Mouse (Mus musculus): ENCODE measurements around the gene Gm16181.

Gm16181 gene

DNA sequence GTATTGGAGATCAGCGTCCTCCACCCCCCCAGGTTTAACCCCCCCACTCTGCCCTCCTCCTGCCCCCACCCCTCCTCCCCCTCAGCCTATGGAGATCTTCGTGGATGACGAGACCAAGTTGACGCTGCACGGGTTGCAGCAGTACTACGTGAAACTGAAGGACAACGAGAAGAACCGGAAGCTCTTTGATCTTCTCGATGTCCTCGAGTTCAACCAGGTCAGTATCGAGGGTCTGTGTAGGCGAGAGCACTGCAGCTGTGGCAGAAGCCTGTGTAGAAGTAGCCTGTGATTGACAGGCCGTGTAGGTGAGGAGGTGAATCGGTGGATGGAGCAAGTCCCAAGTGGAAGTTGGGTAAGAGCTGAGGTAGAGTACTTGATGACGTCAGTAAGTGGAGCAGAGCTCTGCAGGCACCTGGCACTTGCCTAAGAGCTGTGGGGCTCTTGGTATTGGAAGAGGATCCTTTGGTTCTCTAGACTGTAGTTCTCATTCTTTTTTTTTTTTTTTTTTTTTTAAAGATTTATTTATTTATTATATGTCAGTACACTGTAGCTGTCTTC is 30.6 kb downstream of the Gm16181 start:
- no peak for DNase-seq

DNA sequence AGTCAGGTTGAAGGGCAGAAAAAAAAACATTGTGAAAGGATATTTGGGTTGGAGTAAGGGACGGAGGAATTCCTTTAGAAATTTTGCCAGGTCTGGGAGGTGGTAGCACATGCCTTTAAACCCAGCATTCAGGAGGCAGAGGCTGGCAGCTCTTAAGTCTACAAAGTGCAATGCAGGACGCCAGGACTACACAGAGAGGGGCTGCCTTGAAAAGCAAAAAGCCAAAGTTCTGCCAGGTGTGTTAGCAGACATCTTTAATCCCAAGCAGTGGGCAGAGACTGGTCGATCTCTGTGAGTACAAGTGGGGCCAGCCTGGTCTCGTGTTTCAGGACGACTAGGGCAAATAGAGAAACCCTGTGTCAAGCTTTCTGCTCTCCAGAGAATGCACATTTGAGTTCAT is 31.3 kb downstream of the Gm16181 start:
- no peak for DNase-seq

- no peak for DNase-seq
These were observed 32.1 kb downstream of the Gm16181 start for GRCm38 (mm10) chr17:35252619-35253292.

DNA sequence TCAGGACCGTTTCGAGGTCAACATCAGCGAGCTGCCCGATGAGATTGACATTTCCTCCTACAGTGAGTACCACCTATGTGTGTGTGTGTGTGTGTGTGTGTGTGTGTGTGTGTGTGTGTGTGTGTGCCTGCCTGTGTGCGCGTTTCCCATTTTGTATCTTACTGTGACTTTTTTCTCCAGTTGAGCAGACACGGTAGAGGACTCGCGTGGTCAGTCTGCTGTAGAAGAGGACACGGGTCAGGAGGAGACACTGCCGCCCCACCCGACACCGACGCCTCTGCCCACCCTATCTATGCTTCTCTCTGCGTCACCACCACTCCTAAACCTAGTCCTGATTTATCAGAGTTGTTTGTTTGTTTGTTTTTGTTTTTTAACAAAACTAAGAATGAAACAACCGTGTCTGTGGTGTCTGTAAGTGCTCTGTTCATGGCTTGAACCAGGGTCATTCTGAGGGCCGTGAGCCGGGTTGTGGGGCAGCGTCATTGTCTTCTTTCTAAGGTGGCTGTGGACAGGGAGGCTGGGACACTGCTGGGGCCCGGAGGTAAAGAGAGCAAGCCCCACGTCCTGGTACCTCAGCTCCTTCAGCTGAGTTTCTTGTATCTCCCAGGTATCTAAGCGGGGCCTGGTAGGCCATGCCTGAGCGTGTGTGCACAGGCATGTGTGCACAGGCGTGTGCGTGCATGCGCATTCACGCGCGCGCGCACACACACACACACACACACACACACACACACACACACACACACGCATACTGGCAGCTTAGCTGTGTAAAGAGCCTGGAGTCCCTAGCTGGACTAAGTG is 32.9 kb downstream of the Gm16181 start:
- no peak for DNase-seq

- peak; percentile 88 for DNase-seq
These were observed 33.8 kb downstream of the Gm16181 start for GRCm38 (mm10) chr17:35254241-35255098.

- no peak for DNase-seq
These were observed 34.7 kb downstream of the Gm16181 start for GRCm38 (mm10) chr17:35255301-35255700.

GRCm38 (mm10) chr17:35255704-35256103 is 35.1 kb downstream of the Gm16181 start:
- no peak for DNase-seq

- no peak for DNase-seq
These were observed 36.7 kb downstream of the Gm16181 start for GRCm38 (mm10) chr17:35257378-35257777.

DNA sequence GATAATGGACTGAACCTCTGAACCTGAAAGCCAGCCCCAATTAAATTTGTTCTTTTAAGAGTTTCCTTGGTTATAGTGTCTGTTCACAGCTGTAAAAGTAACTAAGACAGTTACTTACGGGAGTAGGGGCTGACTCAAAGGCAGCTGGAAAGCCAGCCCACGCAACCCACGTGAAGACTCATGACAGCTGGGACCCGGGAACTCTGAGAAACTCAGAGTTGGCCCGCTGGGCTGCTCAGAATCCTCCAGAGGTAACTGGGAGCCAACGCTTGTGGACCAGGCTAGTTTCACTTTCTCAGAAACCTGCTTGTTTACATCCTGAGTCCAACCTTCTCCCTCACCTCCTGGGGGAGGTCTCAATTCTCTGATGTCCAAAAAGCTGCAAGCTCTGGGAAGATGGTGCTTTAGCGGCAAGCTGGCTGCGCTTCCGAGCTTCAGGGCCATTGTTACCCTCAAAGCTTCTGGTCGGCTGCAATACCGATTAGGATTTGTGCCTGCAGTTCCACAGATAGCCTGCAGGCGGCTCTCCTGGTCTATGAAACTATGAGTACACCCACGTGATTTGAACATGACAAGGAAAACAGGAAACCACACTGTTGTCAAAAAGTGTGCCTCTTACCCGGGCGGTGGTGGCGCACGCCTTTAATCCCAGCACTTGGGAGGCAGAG is 37.3 kb downstream of the Gm16181 start:
- DNase-seq = peak; percentile 95

GRCm38 (mm10) chr17:35258492-35259478 is 38.2 kb downstream of the Gm16181 start:
- peak; percentile 32 for DNase-seq

DNA sequence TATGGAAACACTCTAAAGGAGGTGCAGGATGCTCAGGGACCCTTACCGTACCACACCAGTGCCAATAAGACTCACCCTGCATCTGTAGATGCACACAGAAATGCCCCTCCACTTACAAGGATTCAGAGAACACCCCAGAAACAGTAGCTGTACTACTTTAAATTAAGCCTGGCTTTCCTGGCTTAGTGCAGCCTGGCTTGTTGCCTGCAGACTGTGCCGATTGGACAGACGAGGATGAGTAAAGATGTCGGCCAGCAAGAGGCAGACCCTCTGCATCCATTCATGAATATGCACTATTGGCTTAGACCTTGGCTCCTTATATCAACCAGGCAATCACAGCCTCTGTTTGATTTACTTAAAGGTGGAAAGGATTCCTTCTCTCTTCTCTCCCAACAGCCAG is 39.0 kb downstream of the Gm16181 start:
- DNase-seq = no peak

- DNase-seq = no peak
These were observed 41.0 kb downstream of the Gm16181 start for GRCm38 (mm10) chr17:35261651-35262050.

DNA sequence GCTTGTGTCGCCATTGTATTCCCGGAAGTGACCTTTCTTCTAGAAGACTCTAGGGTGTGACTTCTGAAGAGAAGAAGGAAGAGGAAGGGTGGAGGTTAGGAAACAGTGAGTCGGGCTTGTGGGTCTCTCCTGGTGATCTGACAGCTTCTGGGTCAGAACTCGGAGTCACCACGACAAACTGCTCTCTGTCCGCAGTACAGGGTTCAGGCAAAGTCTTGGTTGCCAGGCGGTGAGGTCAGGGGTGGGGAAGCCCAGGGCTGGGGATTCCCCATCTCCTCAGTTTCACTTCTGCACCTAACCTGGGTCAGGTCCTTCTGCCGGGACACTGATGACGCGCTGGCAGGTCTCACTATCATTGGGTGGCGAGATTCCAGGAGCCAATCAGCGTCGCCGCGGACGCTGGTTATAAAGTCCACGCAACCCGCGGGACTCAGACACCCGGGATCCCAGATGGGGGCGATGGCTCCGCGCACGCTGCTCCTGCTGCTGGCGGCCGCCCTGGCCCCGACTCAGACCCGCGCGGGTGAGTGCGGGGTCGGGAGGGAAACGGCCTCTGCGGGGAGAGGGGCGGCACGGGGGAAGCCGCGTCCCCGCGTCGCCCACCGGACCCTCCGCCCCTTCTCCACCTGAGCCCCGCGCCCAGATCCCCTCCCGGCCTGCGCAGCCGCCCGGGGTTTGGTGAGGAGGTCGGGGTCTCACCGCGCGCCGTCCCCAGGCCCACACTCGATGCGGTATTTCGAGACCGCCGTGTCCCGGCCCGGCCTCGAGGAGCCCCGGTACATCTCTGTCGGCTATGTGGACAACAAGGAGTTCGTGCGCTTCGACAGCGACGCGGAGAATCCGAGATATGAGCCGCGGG is 42.3 kb downstream of the Gm16181 start, which contains the start of gene H2-D1:
H2-D1 (plus strand) TSS at position 67 of the 859 bp plus-strand sequence.
- DNase-seq = peak; percentile 99

DNA sequence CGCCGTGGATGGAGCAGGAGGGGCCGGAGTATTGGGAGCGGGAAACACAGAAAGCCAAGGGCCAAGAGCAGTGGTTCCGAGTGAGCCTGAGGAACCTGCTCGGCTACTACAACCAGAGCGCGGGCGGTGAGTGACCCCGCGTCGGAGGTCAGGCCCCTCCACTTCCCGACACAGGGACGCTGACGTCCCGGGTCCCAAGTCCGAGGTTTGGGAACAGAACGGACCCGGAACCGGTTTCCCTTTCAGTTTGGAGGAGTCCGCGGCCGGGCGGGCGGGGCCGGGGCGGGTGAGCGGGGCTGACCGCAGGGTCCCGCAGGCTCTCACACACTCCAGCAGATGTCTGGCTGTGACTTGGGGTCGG is 42.9 kb downstream of the Gm16181 start:
- peak; percentile 20 for DNase-seq

DNA sequence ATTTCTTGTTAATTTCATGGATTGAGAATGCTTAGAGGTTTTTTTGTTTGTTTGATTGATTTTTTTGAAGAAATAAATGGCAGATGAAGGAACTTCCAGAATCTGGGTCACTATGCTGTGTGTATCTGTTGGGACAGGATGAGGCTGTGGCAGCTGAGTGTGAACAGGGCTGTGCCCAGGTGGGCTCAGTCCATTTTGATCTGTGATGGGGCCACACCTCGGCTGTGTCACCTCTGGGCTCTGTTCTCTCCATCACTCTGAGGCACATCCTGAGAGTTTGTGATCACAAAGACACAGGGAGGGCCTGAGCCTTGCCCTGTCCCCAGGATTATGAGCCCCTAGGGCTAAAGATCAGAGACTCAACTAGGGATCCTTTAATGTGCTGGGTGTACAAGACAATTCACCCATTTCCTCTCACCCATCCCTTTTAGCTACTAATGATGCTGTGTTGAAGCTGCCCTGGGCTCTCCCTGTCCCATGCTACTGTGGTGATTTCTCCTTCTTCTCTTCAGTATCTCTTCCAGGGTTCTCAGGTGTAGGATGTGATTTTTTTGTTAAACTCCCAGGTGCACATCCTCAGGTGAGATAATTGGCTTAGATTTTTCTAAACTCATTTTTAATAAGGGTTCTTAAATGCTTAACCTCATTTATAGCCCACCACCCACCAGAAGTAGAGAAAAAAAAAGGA is 46.9 kb downstream of the Gm16181 start:
- peak; percentile 22 for DNase-seq

- DNase-seq = peak; percentile 70
These were observed 49.2 kb downstream of the Gm16181 start for GRCm38 (mm10) chr17:35269653-35270347.

DNA sequence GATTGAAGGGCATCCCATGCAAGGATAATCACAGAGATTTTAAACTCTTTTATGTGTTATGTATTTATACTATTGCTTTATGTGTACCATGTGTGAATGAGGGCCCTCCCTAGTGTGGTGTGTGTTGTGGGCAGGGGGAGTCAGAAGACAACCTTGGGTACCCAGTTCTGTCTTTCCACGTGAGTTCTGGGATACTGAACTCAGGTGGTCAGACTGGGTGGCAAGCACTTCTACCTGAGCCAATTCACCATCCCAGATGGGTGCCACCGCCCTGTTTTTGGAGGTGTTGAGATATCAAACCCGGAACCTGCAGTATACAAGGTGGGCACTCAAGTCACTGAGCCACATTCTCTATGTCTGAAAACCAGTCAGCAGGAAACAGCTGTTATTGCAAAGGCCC is 51.6 kb downstream of the Gm16181 start:
- DNase-seq = no peak
